Mouse (Mus musculus) 416B (cell line): ENCODE measurements around the gene Adam21.
A peak's percentile ranks its signal among the peaks of the same experiment; 100 is the strongest.

ENCODE experiments used
- DNase-seq: peaks from one replicate; pipeline ENCODE4 v3.0.0; 2011; ENCODE audit warnings: low read depth

The Adam21 gene

GRCm38 (mm10) chr12:81568374-81568773 lies at the start of gene Adam21:
Gene Adam21 (minus strand): TSS chr12:81568474.
- DNase-seq = no peak

- DNase-seq = peak; percentile 75
Observed at GRCm38 (mm10) chr12:81616980-81617379, 48.7 kb upstream of the Adam21 start.

DNA sequence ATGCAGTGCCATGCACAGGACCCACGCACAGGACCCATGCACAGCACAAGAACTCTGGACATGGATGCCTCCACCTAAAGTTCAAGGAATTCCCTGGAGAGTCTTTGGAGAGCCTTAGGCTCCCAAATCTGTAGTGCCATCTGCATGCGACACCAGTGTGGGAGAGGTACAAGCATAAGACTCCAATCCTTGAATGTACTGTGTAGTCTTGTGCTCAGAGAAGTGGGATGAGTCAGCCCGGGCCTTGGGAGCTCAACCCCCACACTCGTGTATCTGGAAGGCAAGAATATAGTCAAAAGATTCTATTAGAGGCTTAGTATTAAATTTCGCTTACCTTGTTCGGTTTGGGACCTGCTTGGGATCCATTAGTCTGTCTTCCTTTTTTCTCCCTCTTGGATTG lies 47.5 kb upstream of the Adam21 start:
- no peak for DNase-seq

DNA sequence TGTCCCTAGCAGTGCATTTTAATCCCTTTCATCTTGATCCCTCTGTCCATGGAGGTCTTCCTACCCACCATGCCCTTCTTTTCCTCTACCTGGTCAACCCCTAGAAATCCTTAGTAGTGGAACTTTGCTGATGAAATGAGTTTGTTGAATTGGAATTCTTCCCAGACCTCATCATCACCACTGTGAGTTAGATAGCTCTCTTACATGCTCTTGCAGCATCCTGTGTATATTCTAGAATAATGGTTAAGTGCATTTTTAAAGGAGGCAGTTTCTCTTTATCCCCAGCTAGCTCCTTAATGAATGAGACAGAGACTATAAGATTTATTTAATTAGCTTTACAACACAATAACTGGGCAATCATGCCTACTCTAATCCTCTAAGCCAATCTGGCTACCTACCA lies 41.2 kb upstream of the Adam21 start:
- no peak for DNase-seq

- DNase-seq = no peak
Observed at GRCm38 (mm10) chr12:81604995-81605784, 36.9 kb upstream of the Adam21 start.

GRCm38 (mm10) chr12:81596547-81597262 lies 28.4 kb upstream of the Adam21 start:
- DNase-seq = peak; percentile 4

DNA sequence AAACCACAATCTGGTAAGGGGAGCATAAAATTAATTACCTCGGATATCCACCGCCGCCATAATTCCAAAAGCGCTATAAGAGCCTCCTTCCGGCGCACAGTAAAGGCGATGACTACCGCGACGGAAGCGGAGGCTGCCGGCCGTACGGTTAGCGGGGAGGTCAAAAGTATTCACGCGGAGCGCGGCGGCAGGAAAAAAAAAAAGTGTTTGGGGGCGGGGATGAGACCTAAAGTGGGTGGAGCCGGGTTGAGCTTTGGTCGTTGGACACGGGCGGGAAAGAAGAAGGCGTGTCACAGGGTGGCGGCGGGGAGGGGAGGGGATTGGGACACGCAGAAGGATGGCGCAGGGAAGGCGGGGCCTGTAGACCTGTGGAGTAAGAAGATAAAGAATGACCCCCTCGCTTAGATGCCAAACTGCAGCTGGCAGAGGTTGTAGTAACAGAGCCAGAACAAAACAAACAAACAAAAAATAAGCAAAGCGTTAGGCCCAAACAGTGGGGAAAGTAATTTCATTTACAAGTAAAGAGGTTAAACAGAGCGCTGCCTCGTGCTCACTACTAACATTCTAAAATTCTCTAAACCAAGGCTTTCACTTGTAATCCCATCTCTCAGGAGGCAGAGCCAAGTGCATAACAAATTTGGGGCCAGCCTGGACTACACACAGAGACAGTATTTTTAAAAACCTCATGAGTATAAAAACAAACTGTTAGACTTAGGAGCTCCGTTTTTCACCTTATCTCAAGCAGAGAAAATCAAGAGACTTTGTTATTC lies 26.8 kb upstream of the Adam21 start, which contains the start of gene Med6:
Gene Med6 (minus strand): TSS at position 107 of the 770 bp plus-strand sequence.
- DNase-seq = peak; percentile 99

DNA sequence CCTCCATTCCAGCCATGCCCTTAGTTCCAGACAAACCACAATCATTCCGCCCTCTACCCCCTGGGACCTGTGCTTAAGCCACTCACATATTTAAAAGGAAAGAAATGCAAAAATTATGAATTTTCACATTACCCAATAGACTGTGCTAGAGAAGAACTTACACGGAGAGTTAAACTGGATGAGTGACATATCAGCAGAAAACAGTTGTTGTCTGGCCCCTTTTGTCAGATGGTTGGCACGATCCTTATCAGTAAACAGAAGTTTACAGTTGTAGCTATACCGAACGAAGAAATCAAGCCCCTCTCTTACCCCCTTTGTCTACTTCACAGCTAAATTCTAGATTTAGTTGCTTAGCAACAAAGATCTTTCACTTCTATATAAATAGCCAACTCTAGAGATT lies 343 bp downstream of the Adam21 start:
- no peak for DNase-seq

DNA sequence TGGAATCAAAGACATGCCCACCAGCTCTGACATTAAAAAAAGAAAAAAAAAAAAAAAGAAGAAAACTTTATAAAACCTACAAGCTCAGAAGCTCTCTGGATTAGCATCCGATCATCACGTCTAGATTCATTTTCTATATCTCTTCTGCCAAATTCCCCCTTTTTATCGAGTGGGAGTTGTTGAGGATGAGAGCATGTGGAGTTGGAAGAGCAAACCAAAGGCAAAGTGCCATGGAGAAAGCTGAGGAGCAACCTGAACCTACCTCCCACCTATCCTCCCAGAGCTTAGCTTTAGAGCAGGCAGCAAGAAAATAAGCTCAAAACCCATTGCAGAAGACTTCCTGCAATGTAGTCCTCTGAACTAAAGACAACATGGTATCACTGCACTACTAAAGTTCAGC lies 4.1 kb downstream of the Adam21 start:
- DNase-seq = no peak

- no peak for DNase-seq
Observed at GRCm38 (mm10) chr12:81549286-81549685, 19.0 kb downstream of the Adam21 start.

GRCm38 (mm10) chr12:81547163-81547562 lies 21.1 kb downstream of the Adam21 start:
- peak; percentile 79 for DNase-seq

GRCm38 (mm10) chr12:81533029-81533419 lies 35.2 kb downstream of the Adam21 start:
- no peak for DNase-seq

GRCm38 (mm10) chr12:81532316-81533028 lies 35.8 kb downstream of the Adam21 start, which contains the start of the genes Gm20498 and Synj2bp:
Gene Gm20498 (minus strand): TSS chr12:81532905.
Gene Synj2bp (minus strand): TSS chr12:81532911.
- peak; percentile 92 for DNase-seq

GRCm38 (mm10) chr12:81530587-81530986 lies 37.7 kb downstream of the Adam21 start:
- peak; percentile 47 for DNase-seq
